Mouse (Mus musculus) left cerebral cortex, postnatal 36 days (tissue): ENCODE results near the gene Elf2. TPM values are rescaled to one million over a fixed set of nuclear protein-coding genes. Genes with fewer than 3 reads are reported as not detected.
A peak's percentile ranks its signal among the peaks of the same experiment; 100 is the strongest.

Experiments
- DNase-seq, 2 experiments: peaks; one replicate each; pipeline ENCODE4 v3.0.0; 2021 to 2022; ENCODE audit warnings: low spot score in 2 of 2, mixed read lengths in 1 of 2
- intact Hi-C: fragments of 180-260 bp; cut with DNase I; formaldehyde crosslinking; loops from one replicate; pipeline ENCODE4 v1.15.1; 2025
- total RNA-seq, 2 experiments: library from RNA; stranded (reverse); gene quantifications; 2 replicates each; pipeline ENCODE4 v1.2.3; 2021

Elf2 gene
- total RNA-seq = 10 to 100 TPM; 40.6 to 45.1 TPM

GRCm38 (mm10) chr3:51340552-51341267 lies at the start of gene Elf2:
TSS of gene Elf2 (minus strand) at chr3:51340663.
- DNase-seq = peak; percentile 82 to 86
- intact Hi-C loops = loop anchor here (2.0 kb wide), 2 partner anchors 24 to 64 kb away; no protein-coding TSS in a partner anchor

GRCm38 (mm10) chr3:51388904-51389303 lies 48.4 kb upstream of the Elf2 start:
- intact Hi-C loops = no loop called here
- no peak for DNase-seq

- no peak for DNase-seq
- intact Hi-C loops = no loop called here
Observed at GRCm38 (mm10) chr3:51387868-51388381, 47.5 kb upstream of the Elf2 start.

GRCm38 (mm10) chr3:51387134-51387451 lies 46.6 kb upstream of the Elf2 start:
- no peak for DNase-seq
- intact Hi-C loops = no loop called here

GRCm38 (mm10) chr3:51386441-51387133 lies 46.1 kb upstream of the Elf2 start:
- DNase-seq = no peak
- intact Hi-C loops = no loop called here

GRCm38 (mm10) chr3:51383409-51383808 lies 42.9 kb upstream of the Elf2 start:
- DNase-seq = no peak
- intact Hi-C loops = no loop called here

- intact Hi-C loops = no loop called here
Observed at GRCm38 (mm10) chr3:51380660-51381014, 40.2 kb upstream of the Elf2 start.

GRCm38 (mm10) chr3:51379786-51380659 lies 39.6 kb upstream of the Elf2 start:
- DNase-seq = no peak
- intact Hi-C loops = no loop called here

More at GRCm38 (mm10) chr3:51380660-51381014, 40.2 kb upstream of the Elf2 start:
- DNase-seq = no peak

GRCm38 (mm10) chr3:51378665-51378946 lies 38.1 kb upstream of the Elf2 start:
- no peak for DNase-seq
- intact Hi-C loops = no loop called here

- intact Hi-C loops = no loop called here
- no peak for DNase-seq
Observed at GRCm38 (mm10) chr3:51377878-51378664, 37.6 kb upstream of the Elf2 start.

GRCm38 (mm10) chr3:51375307-51376265 lies 35.1 kb upstream of the Elf2 start:
- intact Hi-C loops = no loop called here
- no peak for DNase-seq

GRCm38 (mm10) chr3:51373544-51373943 lies 33.1 kb upstream of the Elf2 start:
- intact Hi-C loops = loop anchor here (5.0 kb wide), 1 partner anchor 34 kb away; the partner anchor contains the start of gene Ndufc1
- no peak for DNase-seq

GRCm38 (mm10) chr3:51372883-51373282 lies 32.4 kb upstream of the Elf2 start:
- DNase-seq = no peak
- intact Hi-C loops = loop anchor here (5.0 kb wide), 1 partner anchor 34 kb away; the partner anchor contains the start of gene Ndufc1

- intact Hi-C loops = loop anchor here (5.0 kb wide), 1 partner anchor 35 kb away; the partner anchor contains the start of gene Ndufc1
- DNase-seq = no peak
Observed at GRCm38 (mm10) chr3:51371826-51372225, 31.4 kb upstream of the Elf2 start.

GRCm38 (mm10) chr3:51368011-51368410 lies 27.5 kb upstream of the Elf2 start:
- intact Hi-C loops = loop anchor here (5.0 kb wide), 1 partner anchor 136 kb away; no protein-coding TSS in a partner anchor
- DNase-seq = no peak

- intact Hi-C loops = loop anchor here (5.0 kb wide), 1 partner anchor 135 kb away; no protein-coding TSS in a partner anchor
- DNase-seq = no peak
Observed at GRCm38 (mm10) chr3:51366926-51367325, 26.5 kb upstream of the Elf2 start.

GRCm38 (mm10) chr3:51365517-51365882 lies 25.0 kb upstream of the Elf2 start:
- no peak for DNase-seq

More at GRCm38 (mm10) chr3:51365517-51365882, 25.0 kb upstream of the Elf2 start:
- intact Hi-C loops = loop anchor here (1.0 to 5.0 kb wide), 3 partner anchors 25 to 133 kb away; partner anchors contain the start of gene Elf2
